Mouse (Mus musculus): Measurements from ENCODE around the gene Arhgap31.
"Not testable (repeated sequence)": the region's sequence is repeated elsewhere in the genome, so short reads cannot be mapped to it uniquely, and the experiment has no call there.

Arhgap31 gene

DNA sequence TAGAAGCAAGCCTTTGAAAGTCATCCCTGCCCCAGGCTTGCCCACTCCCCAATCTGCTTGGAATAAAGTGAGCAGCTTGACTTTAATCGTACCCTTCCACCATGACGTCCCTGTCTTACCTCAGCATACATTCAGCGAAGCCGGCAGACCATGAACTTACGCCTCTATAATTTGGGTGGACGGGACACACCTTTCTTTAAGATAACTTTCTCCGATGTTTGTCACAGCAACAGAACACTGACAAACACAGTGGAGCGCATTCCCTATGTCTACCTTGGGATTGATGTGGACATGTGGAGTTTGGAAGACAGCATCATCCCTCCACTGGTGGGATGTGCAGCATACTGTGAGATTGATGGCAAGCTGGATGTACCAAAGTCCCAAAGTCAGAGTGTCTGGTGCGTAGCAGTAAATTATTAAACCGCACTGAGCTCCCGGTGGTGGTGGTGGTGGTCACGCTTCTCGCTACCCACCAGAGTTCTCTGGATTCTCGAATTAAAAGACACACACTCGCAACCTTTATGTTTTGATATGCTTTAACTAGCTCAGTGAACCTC is 15.6 kb upstream of the Arhgap31 start:
- no peak for DNase-seq (ENCODE audit: low spot score in 2 of 2)

DNA sequence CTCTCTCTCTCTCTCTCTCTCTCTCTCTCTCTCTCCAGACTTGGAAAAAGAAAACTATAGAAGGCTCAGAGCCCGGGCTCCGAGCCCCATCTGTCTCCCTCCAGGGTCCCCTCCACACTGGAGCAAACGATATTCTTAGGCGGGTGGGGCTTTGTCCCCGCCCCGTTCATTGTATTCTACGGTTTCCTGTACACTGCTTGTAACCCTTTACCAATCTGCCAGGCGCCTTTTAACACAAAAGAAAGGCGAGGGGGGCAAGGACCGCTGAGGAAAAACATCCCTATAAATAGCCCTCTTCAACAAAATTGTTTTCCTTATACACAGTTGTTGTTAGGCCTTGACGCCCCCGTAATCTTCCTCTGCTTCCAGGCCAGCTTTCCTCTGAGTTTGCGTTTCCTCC is 11.9 kb upstream of the Arhgap31 start:
- no peak for DNase-seq (ENCODE audit: low spot score in 2 of 2)

DNA sequence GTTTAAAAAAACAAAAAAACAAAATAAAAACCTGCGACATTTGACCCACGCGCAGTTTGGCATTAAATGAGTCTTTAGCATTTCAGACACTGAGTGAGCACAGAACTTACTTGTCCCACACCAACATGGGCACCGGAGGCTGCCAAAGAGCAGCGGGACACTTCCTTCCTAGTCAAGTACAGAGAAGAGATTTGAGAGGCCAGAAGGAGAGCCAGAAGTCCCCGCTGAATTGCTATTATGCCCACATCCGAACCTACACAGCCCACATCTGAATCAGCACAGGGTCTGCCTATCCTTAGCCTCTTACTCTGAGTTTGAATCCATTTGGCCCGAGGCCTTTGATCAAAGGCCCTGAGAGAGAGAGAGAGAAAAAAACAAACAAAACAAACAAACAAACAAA is 11.2 kb upstream of the Arhgap31 start:
- DNase-seq (ENCODE audit: low spot score in 2 of 2): no peak

DNA sequence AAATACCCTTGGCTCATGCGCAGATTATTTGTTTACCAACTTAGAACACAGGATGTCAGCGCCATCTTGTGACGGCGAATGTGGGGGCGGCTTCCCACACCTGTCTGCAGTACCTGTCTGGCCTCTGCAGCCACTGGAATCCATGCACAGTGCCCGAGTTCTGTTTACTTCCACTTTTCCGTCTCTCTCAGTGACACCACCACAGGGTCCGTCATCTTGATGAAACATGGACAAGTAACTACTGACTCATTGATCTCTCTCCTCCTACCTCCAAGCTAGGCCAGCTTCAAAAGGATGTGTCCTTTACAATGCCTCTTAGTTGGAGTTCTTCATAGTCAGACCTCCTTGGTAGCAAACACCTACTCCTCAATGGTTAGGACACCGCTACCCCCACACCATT is 8.3 kb upstream of the Arhgap31 start:
- DNase-seq (ENCODE audit: low spot score in 2 of 2): no peak

DNA sequence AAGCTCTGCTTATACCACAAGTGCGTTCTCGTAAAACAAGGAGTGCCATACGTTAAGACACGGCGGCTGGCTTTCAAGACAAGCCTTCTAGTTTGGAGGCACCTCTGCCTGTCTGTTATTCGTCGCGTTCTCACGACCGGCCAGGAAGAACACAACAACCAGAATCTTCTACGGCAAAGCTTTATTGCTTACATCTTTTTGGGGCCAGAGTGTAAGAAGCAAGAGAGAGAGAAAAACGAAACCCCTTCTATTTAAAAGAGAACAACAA is 1.1 kb upstream of the Arhgap31 start:
- not testable (repeated sequence) for DNase-seq (ENCODE audit: low spot score in 2 of 2)

DNA sequence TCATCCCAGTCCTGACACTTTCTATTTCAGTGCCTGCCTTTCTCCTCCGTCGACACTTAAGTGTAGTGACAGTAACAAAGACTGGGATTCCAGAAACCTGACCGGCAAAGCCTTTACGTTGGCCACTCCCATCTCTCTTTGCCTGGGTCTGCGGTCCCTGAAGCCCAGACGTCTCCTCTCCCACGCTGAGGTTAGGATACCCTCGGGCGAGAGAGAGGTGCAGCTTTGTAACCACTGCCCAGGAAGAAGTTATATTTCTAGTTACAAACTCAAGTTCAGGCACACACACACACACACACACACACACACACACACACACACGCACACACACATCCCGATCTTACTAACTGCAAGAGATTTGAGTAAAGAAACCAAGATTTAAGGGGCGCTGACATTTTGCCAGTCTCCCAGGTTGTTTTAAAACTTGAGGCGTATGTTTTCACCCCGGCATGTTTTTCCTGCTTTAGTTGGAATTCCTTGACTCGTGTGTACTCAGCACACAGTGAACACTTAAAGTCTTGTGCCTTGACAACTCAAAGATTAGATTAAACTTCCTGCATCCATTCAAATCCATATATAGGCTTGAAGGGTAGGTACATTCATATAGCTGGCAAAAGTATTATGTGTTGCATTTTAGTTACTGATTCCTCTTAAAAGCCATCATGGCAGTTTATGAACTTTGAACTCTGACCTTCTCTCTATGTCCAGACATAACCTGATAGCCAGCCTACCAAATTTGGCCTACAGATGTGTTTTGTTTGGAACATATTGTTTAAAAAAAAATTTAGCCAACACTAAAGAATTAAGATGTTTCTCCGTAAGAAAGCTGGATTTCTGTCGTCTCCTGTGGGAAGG is 557 bp upstream of the Arhgap31 start:
- no peak for DNase-seq (ENCODE audit: low spot score in 2 of 2)

DNA sequence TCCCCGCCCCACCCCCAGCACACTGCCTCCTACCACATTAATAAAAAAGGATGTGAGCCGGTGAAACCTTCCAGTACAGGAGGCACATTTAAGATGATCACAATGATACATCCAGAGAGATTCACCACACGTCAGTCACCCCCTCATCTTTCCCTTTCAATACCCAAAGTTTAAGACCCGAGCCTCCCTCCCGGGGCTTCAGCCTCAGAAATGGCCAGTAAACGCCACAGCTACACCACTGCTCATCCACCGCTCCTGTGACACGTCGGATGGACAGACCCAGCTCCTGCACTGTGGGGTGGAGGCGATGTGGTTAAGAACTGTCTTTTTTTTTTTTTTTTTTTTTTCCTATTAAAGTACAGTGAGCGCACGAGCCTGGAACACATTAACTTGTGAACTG is 969 bp downstream of the Arhgap31 start:
- DNase-seq (ENCODE audit: low spot score in 2 of 2): no peak

DNA sequence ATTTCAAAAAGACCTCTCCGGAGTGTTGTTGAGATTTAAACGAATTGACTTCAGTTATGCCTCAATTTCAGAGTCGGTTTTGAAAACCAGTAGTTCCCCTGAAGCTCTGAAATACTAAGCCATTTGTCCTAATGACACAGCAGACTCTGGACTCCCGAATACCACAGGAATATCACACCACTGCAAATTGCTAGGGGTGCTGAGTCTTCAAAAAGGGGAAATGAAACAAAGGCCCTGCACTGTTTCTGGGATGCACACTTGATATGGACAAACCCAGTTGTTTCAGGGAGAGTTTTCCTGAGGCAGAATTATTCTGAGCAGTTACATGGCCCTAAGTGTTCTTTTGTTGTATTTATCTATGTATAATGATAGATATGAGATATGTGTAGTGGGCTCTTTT is 1.8 kb downstream of the Arhgap31 start:
- no peak for DNase-seq (ENCODE audit: low spot score in 2 of 2)

DNA sequence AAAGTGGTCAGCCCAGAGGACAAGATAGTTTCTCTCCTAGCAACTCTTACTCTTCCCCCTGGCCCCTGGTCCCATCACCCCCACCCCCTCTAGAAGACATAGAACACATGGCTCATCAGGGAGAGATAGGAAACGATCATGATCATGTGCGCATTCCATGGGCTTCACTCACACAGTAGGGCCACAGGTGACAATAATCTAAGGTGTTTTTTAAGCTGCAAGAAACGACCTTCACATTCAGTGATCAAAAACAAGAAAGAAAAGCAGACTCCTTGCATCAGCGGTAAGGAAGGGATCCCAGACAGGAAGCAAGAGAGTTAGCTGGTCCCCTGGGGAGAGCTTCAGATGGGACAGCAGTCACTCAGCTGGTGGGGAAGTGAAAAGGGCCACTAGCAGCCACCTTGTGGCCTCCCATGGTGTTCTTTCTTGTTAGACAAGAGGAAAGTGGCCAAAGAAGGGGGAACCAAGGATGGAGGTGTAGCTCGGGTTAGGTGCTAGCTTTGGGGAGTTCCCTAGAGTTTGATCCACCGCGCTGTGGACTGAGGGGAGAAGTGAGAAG is 4.0 kb downstream of the Arhgap31 start:
- no peak for DNase-seq (ENCODE audit: low spot score in 2 of 2)

DNA sequence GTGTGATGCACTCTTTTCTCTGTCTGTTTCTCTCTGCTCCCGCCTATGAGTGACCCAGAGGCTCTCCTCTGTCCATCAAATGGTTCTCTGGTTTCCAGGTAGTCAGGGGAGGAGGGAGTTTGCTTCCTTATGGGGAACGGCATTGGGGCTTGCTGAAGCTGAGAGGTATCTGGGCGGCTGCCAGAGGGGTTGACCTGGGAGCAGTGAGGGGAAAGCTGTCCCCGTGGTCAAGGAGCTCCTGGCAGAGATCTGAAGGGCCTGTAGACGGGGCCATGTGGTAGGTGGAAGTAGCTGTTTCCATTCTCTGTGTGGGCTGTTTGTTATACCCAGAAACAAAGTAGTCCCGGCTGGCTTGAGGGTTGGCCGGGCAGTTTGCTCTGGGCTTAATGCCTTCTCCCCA is 6.3 kb downstream of the Arhgap31 start:
- DNase-seq (ENCODE audit: low spot score in 2 of 2): no peak

DNA sequence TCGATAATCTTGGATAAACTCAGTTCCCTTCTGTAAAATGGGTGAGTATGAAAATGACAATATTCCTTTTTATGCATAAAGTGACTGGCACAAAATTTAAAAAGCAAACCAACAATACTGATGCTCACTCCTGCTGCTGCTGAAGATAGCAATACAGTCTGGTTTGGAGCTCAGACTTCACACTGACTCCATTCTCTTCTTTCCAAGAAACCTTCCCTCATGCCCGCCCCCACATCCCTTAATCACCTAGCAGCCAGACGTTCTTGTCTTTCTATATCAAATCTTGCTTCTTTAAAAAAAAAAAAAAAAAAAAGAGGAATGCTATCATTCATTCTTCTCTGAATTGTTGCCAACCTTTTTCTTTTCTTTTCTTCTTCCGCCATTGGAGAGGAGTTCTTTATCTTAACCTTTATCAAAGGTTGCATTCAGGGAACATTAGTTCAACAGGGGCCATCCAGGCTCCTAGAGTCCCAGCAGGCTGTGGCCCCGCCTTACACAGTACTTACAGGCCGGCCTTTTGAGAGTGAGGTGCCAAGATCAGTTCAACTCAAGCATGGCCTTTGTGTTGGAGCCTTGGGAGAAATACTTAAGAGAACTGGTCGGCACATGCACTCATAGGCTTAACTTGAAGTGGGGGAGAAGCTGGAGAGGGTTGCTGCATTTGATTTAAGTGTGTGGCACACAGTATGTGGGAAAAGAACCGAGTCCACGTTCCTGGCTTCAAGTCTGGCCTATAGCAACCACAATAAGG is 7.4 kb downstream of the Arhgap31 start:
- DNase-seq (ENCODE audit: low spot score in 2 of 2): no peak

DNA sequence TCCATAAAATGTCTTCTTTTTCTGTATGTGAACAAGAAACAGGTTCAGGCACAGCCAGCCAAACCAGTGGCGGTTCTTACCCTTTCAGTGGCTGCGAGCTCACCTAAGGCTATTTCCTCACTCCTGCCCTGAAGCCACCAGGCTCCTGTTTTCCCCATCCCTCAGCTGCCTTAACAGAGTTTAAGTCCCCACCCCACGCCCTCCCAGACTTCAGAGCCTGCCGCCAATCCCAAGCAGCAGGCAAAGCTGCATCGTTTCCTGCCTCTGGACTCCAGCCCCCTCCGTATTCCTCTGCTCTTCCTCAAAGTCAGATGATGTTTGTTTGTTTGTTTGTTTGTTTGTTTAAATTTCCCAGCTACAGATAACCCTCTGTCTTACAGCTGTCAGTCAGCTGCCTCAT is 9.6 kb downstream of the Arhgap31 start:
- DNase-seq (ENCODE audit: low spot score in 2 of 2): no peak

DNA sequence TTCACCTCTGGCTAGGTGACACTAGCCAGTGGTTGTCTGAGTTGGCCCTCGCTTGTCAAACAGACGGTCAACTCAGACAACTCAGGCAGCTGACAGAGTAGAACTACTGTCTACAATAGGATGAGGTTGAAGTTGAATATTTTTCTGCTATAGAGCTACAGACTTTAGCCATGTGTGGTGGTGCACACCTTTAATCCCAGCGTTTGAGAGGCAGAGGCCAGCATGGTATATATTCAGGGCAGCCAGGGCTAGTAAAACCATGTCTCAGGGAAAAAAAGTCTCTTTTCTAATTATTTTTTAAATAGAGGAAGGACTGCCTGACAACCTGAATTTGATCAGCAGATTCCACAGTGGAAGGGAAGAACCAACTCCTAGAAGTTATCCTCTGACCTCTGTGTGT is 10.8 kb downstream of the Arhgap31 start:
- DNase-seq (ENCODE audit: low spot score in 2 of 2): no peak

DNA sequence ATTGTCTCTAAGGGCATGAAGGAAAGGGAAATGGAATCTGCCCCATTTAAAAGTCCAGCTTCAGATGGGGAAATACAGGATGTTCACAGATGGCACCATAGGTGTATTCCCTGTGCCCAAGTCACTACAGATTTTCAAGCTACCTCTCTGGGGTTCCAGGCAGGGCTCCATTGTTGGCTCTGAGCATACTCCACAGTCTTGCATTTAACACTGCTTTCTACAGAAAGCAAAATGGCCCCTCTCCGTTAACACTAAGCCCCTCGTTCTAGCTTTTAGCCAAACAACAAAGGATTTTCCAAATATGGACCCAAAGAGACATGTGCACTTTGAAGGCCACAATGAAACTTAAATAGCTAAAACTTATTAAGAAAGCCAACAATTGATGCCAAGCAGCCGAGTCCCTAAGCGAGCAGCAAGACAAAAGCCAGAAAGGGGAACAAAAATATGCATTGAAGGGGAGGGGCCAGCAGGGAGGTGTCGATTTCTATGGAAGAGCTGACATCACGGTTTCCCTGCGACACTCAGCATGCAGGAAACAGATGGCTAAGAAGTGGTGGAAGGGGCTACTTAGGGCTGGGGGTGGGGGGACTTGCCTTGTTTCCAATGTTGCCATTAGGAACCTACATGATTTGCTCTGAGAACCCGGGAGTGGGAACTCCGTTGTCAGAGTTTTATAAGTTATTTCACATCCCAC is 11.4 kb downstream of the Arhgap31 start:
- no peak for DNase-seq (ENCODE audit: low spot score in 2 of 2)

DNA sequence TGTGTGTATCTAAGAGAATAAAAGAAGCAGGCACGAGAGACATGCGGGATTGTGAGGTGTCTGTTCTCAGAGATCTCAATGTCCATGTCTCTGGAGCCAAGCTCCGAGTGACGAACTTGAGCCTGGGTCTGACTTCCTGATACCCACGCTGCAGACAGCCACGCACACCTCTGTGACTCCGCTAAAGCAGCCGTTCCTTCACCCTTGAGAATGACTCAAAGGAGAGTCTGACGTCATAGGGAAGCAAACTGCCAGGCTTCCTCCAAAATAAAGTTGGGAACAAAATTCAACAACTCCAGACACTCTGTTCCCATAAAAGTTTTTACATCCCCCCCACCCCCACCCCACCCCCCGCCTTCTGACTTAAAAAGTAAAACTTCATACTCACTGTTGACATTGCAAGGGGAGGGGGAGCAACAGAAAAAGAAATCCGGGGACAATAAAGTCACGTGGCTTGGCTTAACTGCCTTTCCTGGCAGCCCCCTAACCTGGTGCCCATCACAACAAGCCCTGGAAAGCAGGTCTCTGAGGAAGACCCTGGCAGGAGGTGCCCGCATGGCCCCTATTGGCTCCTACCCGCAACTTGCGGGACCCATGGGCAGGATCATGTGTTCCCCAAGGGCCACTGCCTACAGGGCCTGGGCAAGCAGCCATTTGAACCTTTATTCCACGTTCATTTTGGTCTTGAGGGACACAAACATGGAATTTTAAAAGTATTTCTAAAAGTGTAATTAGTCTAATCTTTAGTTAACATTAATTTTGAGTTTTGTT is 12.5 kb downstream of the Arhgap31 start:
- DNase-seq (ENCODE audit: low spot score in 2 of 2): no peak

DNA sequence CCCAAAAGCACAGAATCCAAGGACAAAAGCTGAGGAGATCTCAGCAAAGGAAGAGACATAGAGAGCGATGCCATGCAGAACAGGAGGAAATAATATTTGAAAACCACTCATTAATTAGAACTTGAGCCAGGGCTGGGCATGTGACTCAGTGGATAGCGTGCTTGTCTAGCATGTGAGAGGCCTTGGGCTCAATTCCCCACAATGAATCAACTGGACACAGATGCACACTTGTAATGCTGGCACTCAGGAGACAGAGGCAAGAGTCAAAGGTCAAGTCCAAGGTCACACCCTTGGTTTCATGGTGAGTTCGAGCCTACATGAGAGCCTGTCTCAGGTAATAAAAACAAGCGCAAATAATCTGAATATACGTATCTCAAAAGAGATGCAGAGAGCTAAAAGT is 15.5 kb downstream of the Arhgap31 start:
- no peak for DNase-seq (ENCODE audit: low spot score in 2 of 2)

DNA sequence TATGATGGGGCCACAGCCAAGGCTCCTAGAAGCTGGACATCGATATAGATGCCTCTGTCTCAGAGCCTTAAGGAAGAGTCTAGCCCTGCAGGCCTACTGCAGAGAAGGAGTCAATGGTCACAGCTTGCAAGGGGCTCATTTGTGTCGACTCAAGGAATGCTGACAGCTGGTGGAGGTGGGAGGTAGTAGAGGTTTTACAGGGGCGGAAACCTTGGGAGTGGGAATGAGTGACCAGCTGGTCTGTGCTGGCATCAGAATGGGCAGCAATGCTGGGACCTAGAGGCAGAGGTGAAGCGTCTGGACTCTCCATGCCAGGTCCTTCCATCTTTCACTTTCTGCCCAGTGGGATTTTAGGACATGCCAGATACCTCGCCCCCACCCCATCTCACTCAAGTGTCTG is 17.5 kb downstream of the Arhgap31 start:
- no peak for DNase-seq (ENCODE audit: low spot score in 2 of 2)

DNA sequence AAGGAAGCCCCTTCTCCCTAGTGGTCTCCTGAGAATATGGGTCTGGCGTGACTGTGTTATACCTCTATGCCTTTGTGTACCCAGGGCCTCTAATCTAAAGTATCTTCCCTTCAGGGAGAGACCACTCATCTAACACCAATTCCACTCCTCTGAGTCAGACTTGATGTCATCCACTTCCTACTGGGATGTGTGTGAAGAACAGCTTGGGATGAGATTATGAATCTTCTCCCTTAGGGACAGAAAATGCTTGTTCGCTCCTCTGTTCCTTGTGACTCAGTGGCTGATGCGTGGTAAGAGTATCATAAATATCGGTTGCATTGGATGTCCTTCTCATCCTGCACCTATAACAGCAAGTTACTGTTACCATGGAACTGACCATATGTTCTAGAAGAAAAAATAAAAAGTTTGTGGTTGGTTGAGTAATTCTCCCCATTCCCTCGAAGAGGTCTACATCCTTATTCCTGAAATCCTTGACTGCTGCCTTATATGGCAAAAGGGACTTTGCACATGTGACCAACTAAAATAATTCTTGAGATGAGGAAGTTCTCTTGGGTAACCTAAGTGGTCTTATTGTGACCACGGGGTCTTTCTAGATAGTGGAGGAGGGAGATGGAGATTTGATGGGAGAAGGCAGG is 18.1 kb downstream of the Arhgap31 start:
- DNase-seq (ENCODE audit: low spot score in 2 of 2): no peak

DNA sequence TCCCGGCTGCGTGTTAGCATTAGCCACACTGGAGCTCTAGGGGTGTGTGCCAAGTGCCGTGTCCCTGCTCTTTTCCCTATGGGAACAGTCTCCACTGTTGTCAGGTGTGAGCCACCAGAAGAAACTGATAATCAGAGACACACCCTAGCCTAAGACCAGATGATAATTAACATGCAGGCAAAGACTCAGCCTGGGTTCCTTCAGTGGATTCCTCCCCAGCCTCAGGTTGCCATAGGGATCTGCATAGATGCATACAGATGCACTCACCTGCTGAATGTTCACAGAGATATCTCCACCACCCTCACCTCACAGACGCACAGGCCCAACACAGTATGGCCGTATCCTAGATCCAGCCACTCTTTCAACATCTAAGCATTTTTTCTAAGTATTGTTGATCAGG is 22.6 kb downstream of the Arhgap31 start:
- DNase-seq (ENCODE audit: low spot score in 2 of 2): no peak

DNA sequence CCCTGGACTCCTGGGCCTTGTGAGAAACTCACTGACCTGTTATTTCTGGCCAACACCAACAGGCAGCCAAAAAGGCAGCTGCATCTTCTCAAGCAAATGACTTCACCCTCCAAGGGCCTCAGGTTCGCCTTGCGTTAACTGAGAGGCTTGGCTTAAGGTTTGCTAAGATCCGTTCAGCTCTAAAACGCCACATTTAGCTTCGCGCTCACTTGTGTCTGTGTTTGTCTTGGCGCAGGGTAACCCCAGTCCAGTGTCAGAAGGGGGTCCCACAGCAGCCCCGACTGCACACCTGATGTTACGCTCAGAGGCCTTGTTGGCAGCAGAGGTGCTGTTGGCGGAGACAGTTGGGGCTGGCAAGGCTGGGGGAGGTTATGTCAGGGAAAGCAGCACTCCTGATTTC is 23.3 kb downstream of the Arhgap31 start:
- DNase-seq (ENCODE audit: low spot score in 2 of 2): no peak

Measured in spleen, postnatal 10 days (tissue).